Mouse (Mus musculus) layer of hippocampus, postnatal 10 days (tissue): Measurements from ENCODE around the gene Sh2b2. TPM values are rescaled to one million over a fixed set of nuclear protein-coding genes. Genes with fewer than 3 reads are reported as not detected.

Experiments used
- DNase-seq, 2 experiments: peaks; one replicate each; pipeline ENCODE4 v3.0.0; 2021; ENCODE audit warnings: low spot score in 2 of 2
- total RNA-seq, 2 experiments: library from RNA; stranded (reverse); gene quantifications; 2 replicates each; pipeline ENCODE4 v1.2.3; 2021

The Sh2b2 gene
- total RNA-seq, 2 experiments from 2014 or later = 13.2 to 13.4 TPM

DNA sequence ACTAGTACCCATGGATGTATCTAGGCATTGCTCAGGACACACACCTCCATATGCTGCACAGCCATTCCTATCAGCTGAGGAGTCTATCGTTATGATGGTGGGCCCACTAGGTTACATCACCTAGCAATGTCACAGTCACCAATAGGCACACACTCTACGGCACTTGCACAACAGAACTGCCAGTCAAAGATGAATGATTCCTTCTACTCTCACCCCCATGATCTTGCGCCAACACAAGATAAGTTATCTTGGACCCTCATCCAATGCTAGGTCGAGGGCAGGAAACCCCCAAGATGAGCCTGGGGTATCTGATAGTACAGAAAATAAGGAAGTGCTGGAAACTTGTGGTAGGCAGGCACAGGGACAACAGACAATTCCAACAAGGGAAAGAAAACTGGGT lies 63.5 kb downstream of the Sh2b2 start:
- DNase-seq = no peak

- no peak for DNase-seq
These were observed 64.3 kb downstream of the Sh2b2 start for GRCm38 (mm10) chr5:136182049-136182448.

DNA sequence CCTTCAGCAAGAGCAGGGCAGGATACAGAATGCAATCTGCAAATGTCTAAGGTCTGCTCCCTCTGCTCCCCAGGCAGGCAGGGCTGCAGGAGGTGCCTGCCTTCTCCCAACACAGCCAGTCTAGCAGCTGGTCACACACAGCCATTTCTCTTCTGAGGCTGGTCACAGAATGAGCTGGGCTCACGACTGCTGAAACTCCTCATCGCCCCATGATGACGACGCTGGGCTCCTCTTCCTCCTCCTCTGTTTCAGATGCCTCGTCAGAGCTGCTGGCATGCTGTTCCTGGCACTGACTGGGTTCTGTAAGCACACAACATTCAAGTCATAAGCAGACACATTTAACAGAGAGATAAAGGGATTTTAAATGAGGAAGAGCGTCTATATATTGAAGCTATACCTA lies 65.2 kb downstream of the Sh2b2 start:
- no peak for DNase-seq

- no peak for DNase-seq
These were observed 66.8 kb downstream of the Sh2b2 start for GRCm38 (mm10) chr5:136179594-136179993.

GRCm38 (mm10) chr5:136173606-136174463 lies 72.5 kb downstream of the Sh2b2 start:
- DNase-seq = peak; percentile 55 to 68

DNA sequence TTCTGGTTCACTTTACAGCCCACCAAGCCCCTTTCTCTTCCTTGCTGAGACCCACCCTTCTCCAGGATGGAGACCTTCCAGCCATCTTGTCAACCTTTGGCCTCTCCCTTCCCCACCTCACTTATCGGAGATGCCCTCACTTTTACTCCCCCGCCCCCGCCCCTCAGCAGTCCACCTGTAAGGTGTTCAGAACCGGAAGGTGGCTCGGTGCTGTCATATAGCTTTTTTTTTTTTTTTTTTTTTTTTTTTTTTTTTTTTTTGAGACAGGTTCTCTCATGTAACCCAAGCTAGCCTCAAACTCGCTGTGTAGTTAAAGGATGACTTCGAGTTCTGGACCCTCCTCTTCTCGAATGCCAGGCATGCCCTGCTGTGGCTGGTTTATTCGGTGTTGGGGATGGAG lies 73.4 kb downstream of the Sh2b2 start:
- DNase-seq = no peak

DNA sequence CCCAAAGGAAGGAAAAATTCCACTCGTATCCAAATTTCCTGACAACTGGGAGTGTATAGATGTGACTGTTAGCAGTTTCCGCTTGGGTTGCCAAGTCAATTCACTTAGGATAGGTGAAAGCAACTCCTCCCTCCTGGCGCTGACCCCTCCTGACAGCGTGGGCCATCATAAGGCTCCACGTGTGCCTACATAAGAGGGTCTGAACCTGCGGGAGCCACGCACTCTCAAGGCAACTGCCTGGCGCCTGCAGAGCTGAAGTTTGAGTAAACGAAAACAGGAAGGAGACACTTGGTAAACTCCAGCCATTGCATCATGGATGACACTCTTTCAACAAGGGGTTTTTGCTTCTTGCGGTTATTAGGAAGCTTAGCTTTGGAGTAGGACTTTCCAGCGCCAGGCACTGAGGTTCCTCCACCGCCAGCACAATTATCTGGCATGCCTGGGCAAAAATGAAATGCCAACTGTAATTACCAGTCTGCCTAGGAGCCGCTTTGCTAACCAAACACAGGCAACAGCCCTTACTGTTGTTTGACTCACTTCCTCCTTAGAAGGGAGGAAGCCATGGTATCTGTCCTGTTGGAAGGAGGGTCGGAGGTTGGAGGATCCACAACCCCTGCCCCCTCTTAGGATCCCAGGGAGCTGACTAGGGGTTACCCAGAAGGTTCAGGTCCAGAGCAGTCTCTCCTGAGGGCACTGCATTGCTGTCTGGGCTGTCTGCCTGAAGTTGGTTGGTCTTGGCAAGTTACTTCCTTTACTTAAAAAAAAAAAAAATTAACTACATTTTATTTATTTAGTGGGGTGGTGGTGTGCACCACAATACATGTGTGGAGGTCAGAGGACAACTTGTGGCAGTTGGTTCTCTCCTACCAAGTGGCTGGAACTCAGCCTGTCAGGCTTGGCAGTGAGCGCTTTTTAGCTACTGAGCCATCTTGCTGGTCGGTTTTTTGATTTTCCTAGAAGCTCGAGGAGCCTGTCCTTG lies 74.7 kb downstream of the Sh2b2 start:
- peak in 1 of 2 experiments; percentile 41 for DNase-seq

GRCm38 (mm10) chr5:136170512-136171362 lies 75.6 kb downstream of the Sh2b2 start, which contains the start of gene Orai2:
Orai2 (minus strand) TSS chr5:136170713.
- peak; percentile 83 to 89 for DNase-seq

- DNase-seq = peak in 1 of 2 experiments; percentile 56
These were observed 76.5 kb downstream of the Sh2b2 start for GRCm38 (mm10) chr5:136169626-136170511.

Other genes starting within 250 kb of the Sh2b2 start
- gene Upk3b, start 208.1 kb downstream of the Sh2b2 start, total RNA-seq = not detected
- not detected for gene Upk3bl, start 192.1 kb downstream of the Sh2b2 start, total RNA-seq
- gene Rasa4, start 162.6 kb downstream of the Sh2b2 start, total RNA-seq = 1 to 10 TPM; 4.3 to 8.5 TPM
- 10 to 100 TPM; 63.5 to 92.7 TPM for gene Polr2j, start 129.9 kb downstream of the Sh2b2 start, total RNA-seq
- gene Lrwd1, start 110.5 kb downstream of the Sh2b2 start, total RNA-seq = 10 to 100 TPM; 15.9 to 16.5 TPM
- 10 to 100 TPM; 10.0 to 10.7 TPM for gene Alkbh4, start 110.4 kb downstream of the Sh2b2 start, total RNA-seq
- gene Orai2, start 75.8 kb downstream of the Sh2b2 start, total RNA-seq = 10 to 100 TPM; 80.6 to 98.3 TPM
- 10 to 100 TPM; 45.2 to 46.3 TPM for gene Prkrip1, start 47.6 kb downstream of the Sh2b2 start, total RNA-seq